Mouse (Mus musculus) G1E (cell line): ENCODE measurements at regions not wholly inside any gene's neighbourhood (a gene's known extent, or its start where the extent isn't known, plus 50 kb on each side); places are given as distances from the start of the nearest gene placed in this dataset.
"Not testable (repeated sequence)": the region's sequence is repeated elsewhere in the genome, so short reads cannot be mapped to it uniquely, and the experiment has no call there.

Source experiments
- ATAC-seq: 2 replicates; pipeline ENCODE4 v1.8.0; 2016; ENCODE audit warnings: mild to moderate bottlenecking; ENCODE audit not compliant: insufficient number of reproducible peaks, poor library complexity, low FRiP score, severe bottlenecking; ENCODE audit errors: extremely low read depth
- DNase-seq: peaks from one replicate; pipeline ENCODE4 v3.0.0; 2012; ENCODE audit warnings: low spot score
- H3K27me3 ChIP-seq: 2 replicates; pipeline ENCODE4 v1.6.1; 2012; ENCODE audit warnings: mild to moderate bottlenecking, low read length, inconsistent platforms; ENCODE audit not compliant: insufficient read depth
- H3K36me3 ChIP-seq: replicated peaks from 2 replicates; pipeline ENCODE3; 2012; ENCODE audit warnings: mild to moderate bottlenecking, inconsistent platforms
- H3K4me1 ChIP-seq: 2 replicates; pipeline ENCODE4 v1.6.1; 2012; ENCODE audit warnings: low read depth, low read length, inconsistent platforms, mixed read lengths; ENCODE audit not compliant: insufficient read depth
- H3K4me3 ChIP-seq: 2 replicates; pipeline ENCODE4 v1.5.1; 2012; ENCODE audit warnings: low read depth, mild to moderate bottlenecking, inconsistent platforms, low read length, moderate library complexity, mixed read lengths
- H3K9me3 ChIP-seq: replicated peaks from 2 replicates; pipeline ENCODE4 v1.6.1; 2012; ENCODE audit warnings: inconsistent platforms
- CTCF ChIP-seq: IDR thresholded peaks from 2 replicates; pipeline ENCODE4 v1.5.1; 2012; ENCODE audit warnings: low read depth, low read length, inconsistent platforms, mixed read lengths
- GATA1 ChIP-seq: IDR thresholded peaks from 2 replicates; pipeline ENCODE4 v1.6.1; 2012; ENCODE audit warnings: borderline replicate concordance, low read length, inconsistent platforms, mixed read lengths
- GATA2 ChIP-seq: IDR thresholded peaks from 2 replicates; pipeline ENCODE4 v1.6.1; 2012; ENCODE audit warnings: low read depth, low read length, inconsistent platforms, borderline replicate concordance
- POLR2AphosphoS5 ChIP-seq: IDR thresholded peaks from 2 replicates; pipeline ENCODE4 v1.6.1; 2012; ENCODE audit warnings: low read depth, low read length, inconsistent platforms; ENCODE audit not compliant: insufficient replicate concordance
- TAL1 ChIP-seq: conservative IDR thresholded peaks from 2 replicates; pipeline ENCODE4 v1.6.1; 2012; ENCODE audit warnings: low read depth, low read length, inconsistent platforms, mixed read lengths

GRCm38 (mm10) chr9:115847289-115848074 is 61.8 kb upstream of the Gadl1 start:
- no peaks in the 10 kb centered on the region for H3K4me1 ChIP-seq
- peaks cover 60% of the 10 kb centered on the region for H3K9me3 ChIP-seq
- TF ChIP-seq GATA1 (no peak), POLR2AphosphoS5 (no peak), CTCF (no peak), GATA2 (no peak), TAL1 (no peak)
- DNase-seq (no peak), ATAC-seq (no peak)
- no peaks in the 10 kb centered on the region for H3K36me3 ChIP-seq
- no peaks in the 10 kb centered on the region for H3K27me3 ChIP-seq
- no peak overlapping the region for H3K4me3 ChIP-seq

DNA sequence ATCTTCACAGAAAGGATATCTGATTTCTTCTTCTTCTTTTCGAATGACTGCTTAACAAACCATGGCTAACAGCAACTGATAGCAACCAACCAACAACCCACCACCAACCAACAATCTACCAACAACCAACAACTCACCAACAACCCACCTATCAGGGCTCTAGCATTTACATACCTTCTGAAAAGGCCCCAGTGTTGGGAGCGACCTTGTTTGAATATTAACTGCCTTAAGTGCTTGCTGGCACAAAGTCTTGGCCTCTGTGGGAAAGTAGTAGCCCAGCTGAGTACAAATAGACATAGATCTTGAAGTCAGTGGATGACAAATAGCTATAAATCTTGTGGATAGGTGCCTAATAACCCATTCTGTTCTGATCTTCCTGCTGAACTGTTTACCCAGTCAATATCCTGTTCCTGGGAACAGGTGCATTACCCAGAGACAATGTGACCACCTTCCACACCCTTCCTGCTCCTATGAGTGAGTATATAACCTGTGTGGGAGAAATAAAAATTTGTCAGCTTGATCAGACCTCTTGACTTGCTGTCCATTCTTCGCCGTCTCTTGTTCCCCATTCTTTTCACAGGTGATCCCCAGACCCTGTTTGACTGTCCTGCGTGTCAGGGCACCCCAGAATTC is 55.9 kb upstream of the Gadl1 start:
- not testable (repeated sequence) for H3K4me3 ChIP-seq, H3K36me3 ChIP-seq, DNase-seq, H3K27me3 ChIP-seq, H3K4me1 ChIP-seq, ATAC-seq
- peaks cover 55% of the 10 kb centered on the region for H3K9me3 ChIP-seq

- no peak overlapping the region for H3K4me3 ChIP-seq
- DNase-seq (no peak), ATAC-seq (no peak)
- H3K36me3 ChIP-seq = no peaks in the 10 kb centered on the region
- no peaks in the 10 kb centered on the region for H3K4me1 ChIP-seq
- TF ChIP-seq POLR2AphosphoS5 (no peak), CTCF (no peak), GATA1 (no peak), GATA2 (no peak), TAL1 (no peak)
- no peaks in the 10 kb centered on the region for H3K27me3 ChIP-seq
- peaks cover 51% of the 10 kb centered on the region for H3K9me3 ChIP-seq
Observed at GRCm38 (mm10) chr9:115857301-115857700, 52.0 kb upstream of the Gadl1 start.

GRCm38 (mm10) chr9:115858848-115859247 is 50.4 kb upstream of the Gadl1 start:
- Histone ChIP-seq H3K9me3 (peaks cover 57% of the 10 kb centered on the region), H3K4me3 (no peak overlapping the region), H3K4me1 (no peaks in the 10 kb centered on the region), H3K36me3 (no peaks in the 10 kb centered on the region), H3K27me3 (no peaks in the 10 kb centered on the region)
- no peak for ATAC-seq
- TF ChIP-seq CTCF (no peak), GATA2 (no peak), TAL1 (no peak), POLR2AphosphoS5 (no peak), GATA1 (no peak)
- no peak for DNase-seq
